Mouse (Mus musculus): ENCODE measurements around the gene Eml1.

DNA sequence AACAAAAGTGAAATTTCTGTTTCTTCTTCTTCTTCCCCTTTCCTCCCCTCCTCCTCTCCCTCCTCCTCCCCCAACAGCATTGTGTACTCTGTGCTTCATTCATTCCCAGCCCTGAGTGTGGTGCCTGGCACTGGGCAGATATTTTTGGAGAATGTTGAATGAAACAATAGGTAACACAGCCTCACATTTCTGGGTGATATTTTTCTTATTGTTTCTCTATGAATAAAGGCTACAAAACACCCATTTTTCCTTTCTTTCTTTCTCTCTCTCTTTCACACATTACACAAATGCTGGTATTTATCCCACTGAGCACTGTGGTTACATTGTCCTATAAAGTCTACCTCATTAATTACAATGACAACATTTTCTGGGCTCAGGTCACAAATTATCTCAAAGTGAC is 48.8 kb downstream of the Eml1 start:
- TF ChIP-seq POLR2A (IDR thresholded peaks at IDR 0.05; ENCODE audit: borderline replicate concordance, low read depth, low read length), result no peak
- TF ChIP-seq CTCF (IDR thresholded peaks at IDR 0.05; ENCODE audit: low read depth, low read length), result no peak
